Mouse (Mus musculus) MEL (cell line): ENCODE data around the gene Rgs6.

ENCODE experiments used
- CTCF ChIP-seq, 3 experiments: IDR thresholded peaks in 2 of 3; conservative IDR thresholded peaks in 1 of 3; 2 replicates each; pipeline ENCODE4 v1.5.1; 2011 to 2012; ENCODE audit warnings: low read length in 3 of 3, low read depth in 2 of 3, mild to moderate bottlenecking in 2 of 3, improper control_type of control experiment in 1 of 3, inconsistent platforms in 1 of 3, mixed read lengths in 1 of 3, moderate library complexity in 1 of 3; ENCODE audit not compliant: control insufficient read depth in 1 of 3, insufficient read depth in 1 of 3, poor library complexity in 1 of 3, severe bottlenecking in 1 of 3
- EP300 ChIP-seq, 2 experiments: IDR thresholded peaks; 2 replicates each; pipeline ENCODE4 v1.6.1; 2011; ENCODE audit warnings: improper control_type of control experiment in 2 of 2, low read length in 2 of 2, low read depth in 1 of 2, mild to moderate bottlenecking in 1 of 2
- HCFC1 ChIP-seq: IDR thresholded peaks from 2 replicates; pipeline ENCODE4 v1.6.1; 2012; ENCODE audit warnings: low read depth, mild to moderate bottlenecking, inconsistent platforms, low read length, improper control_type of control experiment, moderate library complexity
- POLR2A ChIP-seq, 2 experiments: IDR thresholded peaks; 2 replicates each; pipeline ENCODE4 v1.6.1; 2011 to 2012; ENCODE audit warnings: low read length in 2 of 2, mild to moderate bottlenecking in 2 of 2, control low read depth in 1 of 2, improper control_type of control experiment in 1 of 2, low read depth in 1 of 2, moderate library complexity in 1 of 2; ENCODE audit not compliant: control insufficient read depth in 1 of 2, insufficient read depth in 1 of 2, poor library complexity in 1 of 2
- TCF12 ChIP-seq: IDR thresholded peaks from 2 replicates; pipeline ENCODE4 v1.6.1; 2014; ENCODE audit warnings: low read depth, mild to moderate bottlenecking, inconsistent platforms, low read length, improper control_type of control experiment, moderate library complexity
- UBTF ChIP-seq: IDR thresholded peaks from 2 replicates; pipeline ENCODE4 v1.6.1; 2012; ENCODE audit warnings: low read depth, mild to moderate bottlenecking, inconsistent platforms, low read length, improper control_type of control experiment, moderate library complexity, borderline replicate concordance; ENCODE audit not compliant: insufficient read depth

DNA sequence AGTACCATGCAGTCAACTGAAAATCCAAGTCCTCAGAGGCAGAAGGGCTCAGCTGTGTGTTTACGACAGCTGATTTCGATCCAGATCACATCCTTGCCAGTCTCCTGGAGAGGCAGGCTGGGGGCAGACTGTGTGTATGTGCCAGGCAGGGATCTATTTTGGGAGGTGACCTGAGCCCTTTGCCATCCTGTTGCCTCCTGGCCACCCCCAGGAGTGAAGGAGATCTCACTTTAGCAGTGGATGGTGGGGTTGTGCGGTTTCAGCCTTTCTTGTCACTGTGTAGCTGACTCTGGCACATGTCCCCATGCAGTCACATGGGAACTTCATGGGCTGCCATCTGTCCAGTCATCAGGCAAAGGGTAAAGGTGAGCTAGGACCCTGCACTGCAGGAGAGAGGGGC is 557.0 kb downstream of the Rgs6 start:
- TF ChIP-seq POLR2A (IDR thresholded peaks at IDR 0.05; ENCODE audit: control insufficient read depth in 1 of 2, insufficient read depth in 1 of 2, low read depth in 1 of 2, low read length in 2 of 2, poor library complexity in 1 of 2) (no peak), CTCF (IDR thresholded peaks at IDR 0.05 in 2 of 3, conservative IDR thresholded peaks at IDR 0.05 in 1 of 3; ENCODE audit: control insufficient read depth in 1 of 3, insufficient read depth in 1 of 3, low read depth in 2 of 3, low read length in 3 of 3, poor library complexity in 1 of 3, severe bottlenecking in 1 of 3) (no peak), EP300 (IDR thresholded peaks at IDR 0.05; ENCODE audit: low read depth in 1 of 2, low read length in 2 of 2) (no peak), UBTF (no peak), HCFC1 (no peak), TCF12 (no peak)
